Mouse (Mus musculus): ENCODE measurements at regions not wholly inside any gene's neighbourhood (a gene's known extent, or its start where the extent isn't known, plus 50 kb on each side); places are given as distances from the start of the nearest gene placed in this dataset.
A peak's percentile ranks its signal among the peaks of the same experiment; 100 is the strongest.
"Not testable (repeated sequence)": the region's sequence is repeated elsewhere in the genome, so short reads cannot be mapped to it uniquely, and the experiment has no call there.

GRCm38 (mm10) chr17:60966401-60966800 is 1914.7 kb downstream of the Efna5 start:
- DNase-seq (ENCODE audit: low spot score), result no peak

- DNase-seq (ENCODE audit: low spot score), result no peak
Measured at GRCm38 (mm10) chr17:60965660-60966059, 1915.5 kb downstream of the Efna5 start.

GRCm38 (mm10) chr17:60951464-60951863 is 1929.7 kb downstream of the Efna5 start:
- DNase-seq (ENCODE audit: low spot score), result peak; percentile 5

GRCm38 (mm10) chr17:60937754-60938508 is 1924.8 kb upstream of the Nudt12 start:
- no peak for DNase-seq (ENCODE audit: low spot score)

- no peak for DNase-seq (ENCODE audit: low spot score)
Measured at GRCm38 (mm10) chr17:60934223-60934622, 1921.1 kb upstream of the Nudt12 start.

GRCm38 (mm10) chr17:60925822-60926383 is 1912.7 kb upstream of the Nudt12 start:
- DNase-seq (ENCODE audit: low spot score), result no peak

- not testable (repeated sequence) for DNase-seq (ENCODE audit: low spot score)
Measured at GRCm38 (mm10) chr17:60882721-60883120, 1869.5 kb upstream of the Nudt12 start.

GRCm38 (mm10) chr17:60857445-60857844 is 1844.3 kb upstream of the Nudt12 start:
- DNase-seq (ENCODE audit: low spot score), result no peak

GRCm38 (mm10) chr17:60854659-60855058 is 1841.5 kb upstream of the Nudt12 start:
- DNase-seq (ENCODE audit: low spot score), result no peak

- not testable (repeated sequence) for DNase-seq (ENCODE audit: low spot score)
Measured at GRCm38 (mm10) chr17:60838794-60839193, 1825.6 kb upstream of the Nudt12 start.

- DNase-seq (ENCODE audit: low spot score), result no peak
Measured at GRCm38 (mm10) chr17:60832531-60832930, 1819.4 kb upstream of the Nudt12 start.

GRCm38 (mm10) chr17:60830498-60830897 is 1817.3 kb upstream of the Nudt12 start:
- no peak for DNase-seq (ENCODE audit: low spot score)

- no peak for DNase-seq (ENCODE audit: low spot score)
Measured at GRCm38 (mm10) chr17:60804715-60805449, 1791.7 kb upstream of the Nudt12 start.

- DNase-seq (ENCODE audit: low spot score), result no peak
Measured at GRCm38 (mm10) chr17:60762270-60762669, 1749.1 kb upstream of the Nudt12 start.

GRCm38 (mm10) chr17:60761100-60761499 is 1747.9 kb upstream of the Nudt12 start:
- no peak for DNase-seq (ENCODE audit: low spot score)

- DNase-seq (ENCODE audit: low spot score), result peak; percentile 88
Measured at GRCm38 (mm10) chr17:60742856-60743255, 1729.7 kb upstream of the Nudt12 start.

GRCm38 (mm10) chr17:60738211-60738610 is 1725.0 kb upstream of the Nudt12 start:
- peak; percentile 56 for DNase-seq (ENCODE audit: low spot score)

GRCm38 (mm10) chr17:60720138-60720537 is 1707.0 kb upstream of the Nudt12 start:
- no peak for DNase-seq (ENCODE audit: low spot score)

- no peak for DNase-seq (ENCODE audit: low spot score)
Measured at GRCm38 (mm10) chr17:60717931-60718621, 1704.9 kb upstream of the Nudt12 start.

GRCm38 (mm10) chr17:60717494-60717893 is 1704.3 kb upstream of the Nudt12 start:
- DNase-seq (ENCODE audit: low spot score), result no peak

Measured in adipocyte (in vitro differentiated cells).